Mouse (Mus musculus): ENCODE measurements around the gene Ppp2r5a.

Gene Ppp2r5a

DNA sequence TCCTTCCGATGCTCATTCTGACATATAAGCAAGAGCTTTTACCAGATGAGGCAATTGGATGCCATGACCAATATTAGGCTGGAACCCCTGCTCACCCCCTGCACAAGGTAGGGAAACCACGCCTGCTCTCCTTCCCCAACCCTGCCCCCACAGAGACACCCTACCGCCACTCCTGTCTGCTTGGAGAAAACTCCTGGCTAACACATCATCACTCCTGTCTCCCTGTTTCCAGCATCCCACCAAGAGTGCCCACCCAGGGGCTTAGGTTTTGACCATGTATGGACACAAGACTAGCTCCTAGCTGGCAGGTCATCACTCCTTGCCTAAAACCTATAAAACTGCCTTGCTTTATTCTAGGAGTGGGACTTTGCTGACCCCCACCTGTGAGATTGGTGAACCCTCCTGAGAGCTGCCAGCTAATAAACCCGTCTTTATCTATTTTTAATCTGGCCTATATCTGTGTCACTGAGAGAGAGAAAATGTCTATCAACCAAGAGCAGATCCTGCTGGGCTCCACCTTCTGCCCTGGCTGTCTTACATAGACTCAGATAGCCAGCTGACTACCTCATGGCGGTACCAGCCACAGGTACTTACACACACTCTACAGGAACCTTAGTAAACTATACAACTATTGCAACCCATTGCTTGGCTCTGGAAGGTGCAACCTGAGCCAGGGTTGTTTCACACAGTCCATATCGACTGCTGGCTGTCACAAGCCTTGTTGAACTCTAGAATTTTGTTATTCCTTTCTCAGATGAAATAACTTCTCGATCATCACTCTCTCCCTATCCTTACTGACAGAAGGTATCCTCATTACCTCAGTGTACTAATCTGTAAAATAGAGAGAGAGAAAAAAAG, 78.1 kb downstream of the Ppp2r5a start:
- DNase-seq, result peak in 1 of 2 experiments; percentile 30

DNA sequence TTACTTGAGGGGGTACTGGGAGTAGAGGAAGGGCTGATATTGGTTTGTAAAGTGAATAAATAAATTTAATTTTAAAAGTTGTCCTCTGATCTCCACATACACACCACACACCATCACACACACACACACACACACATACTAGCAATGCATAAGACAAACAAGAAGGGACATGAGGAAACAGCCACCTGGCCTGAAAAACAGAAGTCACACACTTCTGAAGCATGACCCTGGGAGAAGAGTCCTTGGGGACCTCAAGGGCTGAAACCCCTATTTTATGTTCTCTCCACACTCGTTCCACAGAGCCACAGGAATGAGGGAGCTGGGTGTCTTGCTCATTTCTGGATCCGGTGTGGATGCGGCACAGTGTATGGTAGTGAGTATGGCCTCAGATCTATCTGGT, 79.7 kb downstream of the Ppp2r5a start:
- DNase-seq, result no peak

DNA sequence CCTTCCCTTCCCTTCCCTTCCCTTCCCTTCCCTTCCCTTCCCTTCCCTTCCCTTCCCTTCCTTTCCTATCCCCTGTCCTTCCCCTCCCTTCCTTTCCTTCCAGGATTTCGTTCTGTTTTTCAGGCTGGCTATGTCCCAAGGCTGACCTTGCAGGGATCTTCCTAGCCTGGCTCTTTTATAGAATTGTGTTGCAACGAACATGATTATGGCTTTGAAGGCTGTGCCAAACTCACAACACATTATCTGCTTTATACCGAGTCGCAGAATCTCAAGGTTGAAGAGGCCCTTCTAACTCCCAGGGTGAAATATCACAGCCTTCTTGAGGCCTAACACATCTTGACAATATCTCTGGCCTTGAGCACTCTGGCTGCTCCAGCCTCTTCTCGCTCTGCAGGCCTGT, 84.4 kb downstream of the Ppp2r5a start:
- DNase-seq, result peak in 1 of 2 experiments; percentile 18

DNA sequence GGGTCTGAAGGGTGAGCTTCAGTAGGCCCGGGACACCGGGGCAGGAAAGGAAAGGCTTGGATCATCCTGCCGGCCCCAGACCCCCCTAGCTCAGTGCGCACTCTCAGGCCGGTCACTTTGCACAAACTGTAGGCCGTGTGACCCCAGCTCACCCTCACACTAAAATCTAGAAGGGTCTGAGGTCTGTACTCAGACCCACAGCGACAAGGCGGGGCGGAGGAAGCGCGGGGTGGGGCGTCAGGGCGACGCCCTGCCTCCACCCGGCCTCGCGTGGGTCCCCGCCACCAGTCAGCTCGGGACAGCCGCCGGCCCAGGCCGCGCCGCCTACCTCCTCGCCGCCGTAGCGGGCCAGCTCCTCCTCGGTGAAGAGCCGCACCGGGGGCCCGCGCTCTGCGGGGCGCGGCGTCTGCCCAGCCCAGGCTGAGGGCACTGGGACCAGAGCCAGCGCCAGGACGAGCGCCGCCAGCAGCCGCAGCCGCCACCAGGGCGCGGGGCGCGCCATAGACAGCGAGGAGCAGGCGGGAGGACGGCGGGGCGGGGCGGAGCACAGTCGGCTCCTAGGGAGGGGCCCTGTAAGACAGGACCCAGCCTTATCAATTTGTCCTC, 85.4 kb downstream of the Ppp2r5a start, which contains the start of gene Nenf:
Gene Nenf, minus strand, starts transcription at position 604 of the 606 bp plus-strand sequence.
- peak; percentile 76 to 87 for DNase-seq

DNA sequence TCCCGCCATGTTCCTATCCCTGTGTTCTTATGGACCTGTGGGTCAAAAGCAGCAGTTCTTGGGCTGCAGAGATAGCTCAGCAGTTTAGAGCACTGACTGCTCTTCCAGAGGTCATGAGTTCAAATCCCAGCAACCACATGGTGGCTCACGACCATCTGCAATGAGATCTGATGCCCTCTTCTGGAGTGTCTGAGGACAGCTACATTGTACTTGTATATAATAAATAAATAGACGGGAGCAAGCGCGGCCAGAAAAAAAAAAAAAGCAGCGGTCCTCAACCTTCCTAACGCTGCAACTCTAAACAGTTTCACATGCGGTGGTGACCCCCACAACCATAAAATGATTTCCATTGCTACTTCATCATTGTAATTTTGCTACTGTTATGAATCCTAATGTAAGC, 86.3 kb downstream of the Ppp2r5a start:
- peak in 1 of 2 experiments; percentile 29 for DNase-seq

DNA sequence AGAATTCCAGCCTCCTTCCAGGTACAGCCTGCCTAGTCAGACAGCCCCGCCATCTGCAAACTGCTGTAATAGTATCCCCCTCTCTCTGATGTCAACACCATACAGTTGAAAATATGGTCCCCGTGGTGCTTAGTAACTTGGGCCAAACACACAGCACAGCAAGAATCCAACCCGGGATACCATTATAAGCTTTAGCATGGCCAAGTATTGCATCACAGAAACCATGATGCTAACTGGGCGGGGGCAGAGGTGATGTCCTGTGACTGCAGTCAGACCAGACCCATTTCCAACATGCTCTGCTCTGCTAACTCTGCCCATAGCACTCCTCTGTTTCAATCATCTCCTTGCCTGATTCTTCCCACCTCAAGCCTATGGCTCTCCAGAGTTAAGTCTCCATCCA, 89.1 kb downstream of the Ppp2r5a start:
- peak in 1 of 2 experiments; percentile 19 for DNase-seq

DNA sequence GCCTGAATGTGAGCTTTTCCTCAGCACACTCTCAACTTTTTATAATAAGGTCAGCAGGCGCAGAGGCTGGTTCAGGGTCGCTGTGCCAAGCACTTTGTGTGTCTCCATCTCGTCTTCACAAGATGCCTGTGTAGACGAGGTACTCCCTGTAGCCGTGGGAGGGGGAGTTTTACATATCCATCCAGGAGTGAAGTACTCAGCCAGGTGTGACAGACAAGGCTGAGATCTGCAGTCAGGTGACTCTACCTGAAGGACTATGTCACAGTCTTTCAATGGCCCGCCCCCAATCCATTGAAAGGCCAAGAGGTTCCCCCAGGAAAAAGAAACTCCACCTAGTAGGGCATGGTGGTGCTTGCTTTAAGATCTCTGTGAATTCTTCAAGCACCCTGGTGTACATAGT, 89.9 kb downstream of the Ppp2r5a start:
- peak in 1 of 2 experiments; percentile 40 for DNase-seq

DNA sequence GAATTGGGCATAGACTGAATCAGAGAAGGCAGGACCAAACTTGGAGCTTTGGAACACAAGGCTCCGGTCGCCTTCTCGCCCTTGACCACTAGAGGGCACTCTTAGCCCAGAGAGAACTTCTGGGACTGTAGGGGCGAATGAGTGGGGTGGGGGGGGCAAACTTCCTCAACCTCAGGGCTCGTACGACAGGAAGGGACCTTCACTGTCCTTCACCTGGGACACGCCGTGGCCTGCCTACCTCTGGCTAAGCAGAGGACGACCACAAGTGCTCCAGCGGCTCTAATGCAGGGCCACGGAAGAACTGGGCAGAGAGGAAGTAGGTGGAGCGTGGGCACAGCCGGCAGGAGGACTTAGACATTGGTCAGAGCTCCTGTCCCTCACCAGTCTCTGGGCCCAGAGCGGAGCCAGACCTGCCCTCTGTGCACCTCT, 90.5 kb downstream of the Ppp2r5a start:
- peak; percentile 94 to 95 for DNase-seq

DNA sequence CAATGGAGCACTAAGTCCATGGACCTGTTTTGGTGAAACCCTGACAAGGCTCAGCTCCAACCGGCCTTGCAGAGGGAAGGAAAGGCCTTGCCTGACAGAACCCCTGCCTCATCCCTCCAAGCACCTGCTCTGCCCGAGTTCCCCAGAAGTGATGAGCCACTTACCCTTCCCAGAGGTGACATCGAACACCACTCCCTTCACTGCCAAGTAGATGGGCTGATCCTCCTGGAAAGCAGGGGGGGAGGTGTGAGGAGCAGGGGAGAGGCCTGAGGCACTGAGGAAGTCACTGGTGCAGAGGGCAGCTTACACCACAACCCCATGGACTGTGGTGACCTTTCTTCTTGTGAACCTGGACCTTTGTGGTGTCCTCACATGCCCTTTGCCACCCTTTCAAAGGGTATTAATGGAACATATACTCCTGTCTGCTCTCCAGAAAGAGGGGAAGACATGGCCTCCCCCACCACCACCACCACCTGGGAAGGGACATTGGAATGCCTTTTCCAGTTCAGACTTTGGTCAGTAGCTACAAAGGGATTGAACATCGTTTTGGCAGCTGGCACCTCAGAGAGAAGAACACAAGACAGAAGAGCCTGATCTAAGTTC, 91.7 kb downstream of the Ppp2r5a start:
- DNase-seq, result peak in 1 of 2 experiments; percentile 70

DNA sequence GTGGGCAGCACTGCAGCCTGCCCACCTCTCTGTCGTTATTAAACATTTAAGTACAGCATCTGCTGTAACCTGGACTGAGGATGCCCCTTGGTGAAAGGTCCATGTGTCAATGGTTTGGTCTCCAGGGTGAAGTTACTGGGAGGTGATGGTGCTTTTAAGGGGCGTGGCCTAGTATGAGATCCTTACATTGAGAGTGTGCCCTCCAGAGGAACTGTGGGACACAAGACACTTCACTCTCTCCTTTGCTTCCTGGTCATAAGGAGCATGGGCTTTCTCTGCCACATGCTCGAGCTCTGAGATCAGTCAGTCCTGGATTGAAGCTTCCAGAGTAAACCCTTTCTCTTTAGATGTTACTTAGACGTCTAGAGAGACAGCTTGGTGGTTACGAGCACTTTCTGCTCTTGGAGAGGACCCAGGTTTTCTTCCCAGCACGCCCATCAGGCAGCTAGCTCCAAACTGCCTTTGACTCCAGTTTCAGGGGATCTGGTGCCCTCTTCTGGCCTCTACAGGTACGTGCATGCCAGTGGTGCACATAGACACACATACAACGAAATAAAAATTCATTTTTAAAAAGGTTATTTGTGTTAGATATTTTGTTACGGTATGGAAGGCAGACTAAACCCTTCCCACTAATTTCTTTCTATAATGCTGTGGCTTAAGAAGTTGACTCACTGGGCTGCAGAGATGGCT, 95.2 kb downstream of the Ppp2r5a start:
- DNase-seq, result peak in 1 of 2 experiments; percentile 32

DNA sequence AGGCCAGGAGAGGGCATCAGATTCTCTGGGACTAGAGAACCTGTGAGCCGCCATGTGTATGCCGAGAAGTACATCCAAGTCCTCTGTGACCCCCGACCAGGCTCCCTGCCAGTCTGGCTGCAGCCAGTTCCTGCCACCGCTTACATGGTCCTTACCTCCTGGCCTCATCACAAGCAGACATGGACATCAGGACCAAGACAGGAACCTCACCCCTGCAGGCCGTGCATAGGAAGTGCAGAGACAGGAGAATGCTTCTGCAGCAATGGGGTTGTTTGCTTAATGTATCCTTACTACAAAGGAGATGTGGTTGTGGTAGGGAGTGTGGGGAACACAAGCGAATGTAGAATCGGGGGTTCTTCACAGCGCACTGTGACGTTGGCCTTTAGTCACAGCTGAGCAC, 96.8 kb downstream of the Ppp2r5a start:
- peak in 1 of 2 experiments; percentile 55 for DNase-seq

DNA sequence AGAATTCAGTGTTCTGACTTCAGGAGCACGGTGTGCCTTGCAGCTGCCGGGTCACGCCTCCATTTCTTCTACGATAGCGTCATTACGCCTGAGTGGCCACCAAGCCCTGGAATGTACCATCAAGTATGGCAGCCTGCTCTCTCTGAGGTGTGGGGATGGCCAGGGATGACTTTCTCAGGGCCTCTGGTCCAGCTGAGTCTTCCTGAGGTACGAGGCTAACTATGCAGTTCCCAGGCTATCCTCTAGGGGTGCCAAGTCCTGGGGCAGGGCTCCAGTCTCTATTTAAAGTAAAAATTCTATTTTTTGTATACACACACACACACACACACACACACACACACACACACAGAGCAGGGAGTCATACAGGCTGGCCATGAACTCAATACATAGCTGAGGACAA, 97.5 kb downstream of the Ppp2r5a start:
- DNase-seq, result no peak

DNA sequence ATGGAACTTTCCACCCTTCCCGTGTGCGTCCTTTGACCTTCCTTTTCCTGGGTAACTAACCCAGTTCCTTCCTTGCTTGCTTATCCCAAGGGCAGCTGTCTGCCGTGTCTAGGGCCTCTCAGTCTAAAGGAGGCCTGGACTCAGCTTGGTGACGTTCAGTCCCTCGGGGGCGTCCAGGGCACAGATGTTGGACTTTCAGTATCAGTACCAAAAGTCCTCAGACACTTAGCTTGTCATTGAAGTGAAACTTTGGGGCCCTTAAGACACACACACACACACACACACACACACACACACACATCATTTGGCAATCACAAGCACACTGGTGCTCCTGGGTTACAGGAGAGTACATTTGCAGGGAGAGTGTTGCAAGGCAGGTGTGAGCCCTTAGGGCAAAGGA, 98.9 kb downstream of the Ppp2r5a start:
- peak in 1 of 2 experiments; percentile 24 for DNase-seq

DNA sequence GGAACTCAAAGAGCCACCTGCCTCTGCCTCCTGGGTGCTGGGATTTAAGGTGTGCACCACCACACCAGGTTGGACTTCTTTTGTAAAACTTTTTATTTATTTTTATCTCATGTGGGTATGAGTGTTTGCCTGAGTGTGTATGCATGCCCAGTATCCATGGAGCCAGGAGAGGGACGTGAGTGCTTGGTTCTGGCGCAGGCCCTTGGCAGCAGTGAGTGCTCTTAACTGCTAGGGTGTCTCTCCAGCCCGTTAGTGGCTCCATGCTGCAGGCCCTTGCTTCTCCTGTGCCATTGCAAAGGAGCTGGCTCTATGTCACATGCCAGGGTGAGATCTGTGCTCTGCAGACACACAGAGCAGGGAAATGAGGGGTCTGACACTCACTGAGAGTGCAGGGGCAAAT, 99.3 kb downstream of the Ppp2r5a start:
- DNase-seq, result peak in 1 of 2 experiments; percentile 23

All from kidney, postnatal 25 days (tissue).